Mouse (Mus musculus): ENCODE data around the gene Macrod1. TPM values are rescaled to one million over a fixed set of nuclear protein-coding genes. Genes with fewer than 3 reads are reported as not detected.

Macrod1 gene
- polyA plus RNA-seq, 1 experiment from 2014 or later, result 6.0 TPM

DNA sequence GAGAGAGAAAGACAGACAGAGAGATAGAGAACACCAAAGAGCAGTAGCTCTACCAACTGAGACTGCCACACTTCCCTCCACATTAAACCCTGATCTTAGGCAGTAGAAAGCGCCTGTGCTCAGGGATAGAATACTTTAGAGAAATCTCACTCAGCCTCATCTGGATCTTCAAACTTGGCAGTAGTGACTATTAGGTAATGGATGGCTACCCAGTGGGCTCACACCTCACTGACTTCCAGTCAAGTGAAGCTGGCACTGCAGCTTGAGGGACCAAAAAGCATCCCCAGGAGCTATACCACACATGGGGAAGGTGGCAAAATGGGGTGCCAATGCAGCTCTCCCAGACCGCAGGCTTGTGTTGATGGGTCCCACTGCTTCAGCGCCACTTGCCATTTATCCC lies 167.6 kb downstream of the Macrod1 start:
- Histone ChIP-seq H3K9me3 (no peaks in the 10 kb centered on the region), H3K4me3 (no peak overlapping the region), H3K4me2 (no peak overlapping the region), H3K36me3 (replicated peaks) (peaks cover 20% of the 10 kb centered on the region), H3K27me3 (replicated peaks) (no peaks in the 10 kb centered on the region), H3K4me1 (no peaks in the 10 kb centered on the region), H3K27ac (no peak overlapping the region), H3K9ac (no peak overlapping the region)
- 93% methylated on average over 3 of the region's 3 CpGs for WGBS
- no peak for ATAC-seq (replicated peaks)

DNA sequence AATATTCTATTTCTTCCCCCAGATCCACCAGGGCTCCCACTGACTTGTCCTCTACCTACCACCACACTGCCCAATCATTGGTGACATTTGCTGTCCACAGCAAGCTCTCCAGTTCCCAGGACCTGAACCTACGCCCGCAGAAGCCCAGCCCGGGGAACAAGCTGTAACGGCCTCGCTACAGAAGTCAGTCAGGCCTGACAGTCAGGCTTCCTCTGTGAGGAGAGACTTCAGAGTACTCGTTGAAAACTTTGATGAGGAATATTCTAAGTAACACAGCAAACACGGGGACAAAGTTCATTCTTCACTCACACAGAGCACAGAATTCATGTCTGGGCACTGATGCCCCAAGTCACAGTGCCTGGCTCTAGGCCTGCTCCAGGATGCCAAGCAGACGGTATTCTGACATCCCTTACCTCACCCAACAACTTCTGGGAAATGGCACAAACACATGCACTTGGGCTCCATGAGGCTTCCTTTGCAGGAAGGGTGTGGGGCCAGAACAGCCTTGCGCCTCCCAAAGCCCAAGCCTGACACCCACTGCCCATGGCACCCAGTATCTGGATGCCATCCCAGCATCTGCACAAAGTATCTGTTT lies 168.6 kb downstream of the Macrod1 start:
- Histone ChIP-seq H3K4me2 (no peak overlapping the region), H3K27ac (no peak overlapping the region), H3K4me3 (no peak overlapping the region), H3K27me3 (replicated peaks) (no peaks in the 10 kb centered on the region), H3K9ac (no peak overlapping the region), H3K4me1 (no peaks in the 10 kb centered on the region), H3K36me3 (replicated peaks) (peaks cover 29% of the 10 kb centered on the region), H3K9me3 (no peaks in the 10 kb centered on the region)
- no peak for ATAC-seq (replicated peaks)
- 84% methylated on average over 9 of the region's 9 CpGs for WGBS

- Histone ChIP-seq H3K36me3 (replicated peaks) (peaks cover 29% of the 10 kb centered on the region), H3K9me3 (no peaks in the 10 kb centered on the region), H3K4me2 (no peak overlapping the region), H3K27me3 (replicated peaks) (no peaks in the 10 kb centered on the region), H3K4me1 (no peaks in the 10 kb centered on the region), H3K9ac (no peak overlapping the region), H3K4me3 (no peak overlapping the region), H3K27ac (no peak overlapping the region)
- WGBS, result 81% methylated on average over 6 of the region's 6 CpGs
- ATAC-seq (replicated peaks), result no peak
Measured at GRCm38 (mm10) chr19:7226511-7226914, 169.9 kb downstream of the Macrod1 start.

DNA sequence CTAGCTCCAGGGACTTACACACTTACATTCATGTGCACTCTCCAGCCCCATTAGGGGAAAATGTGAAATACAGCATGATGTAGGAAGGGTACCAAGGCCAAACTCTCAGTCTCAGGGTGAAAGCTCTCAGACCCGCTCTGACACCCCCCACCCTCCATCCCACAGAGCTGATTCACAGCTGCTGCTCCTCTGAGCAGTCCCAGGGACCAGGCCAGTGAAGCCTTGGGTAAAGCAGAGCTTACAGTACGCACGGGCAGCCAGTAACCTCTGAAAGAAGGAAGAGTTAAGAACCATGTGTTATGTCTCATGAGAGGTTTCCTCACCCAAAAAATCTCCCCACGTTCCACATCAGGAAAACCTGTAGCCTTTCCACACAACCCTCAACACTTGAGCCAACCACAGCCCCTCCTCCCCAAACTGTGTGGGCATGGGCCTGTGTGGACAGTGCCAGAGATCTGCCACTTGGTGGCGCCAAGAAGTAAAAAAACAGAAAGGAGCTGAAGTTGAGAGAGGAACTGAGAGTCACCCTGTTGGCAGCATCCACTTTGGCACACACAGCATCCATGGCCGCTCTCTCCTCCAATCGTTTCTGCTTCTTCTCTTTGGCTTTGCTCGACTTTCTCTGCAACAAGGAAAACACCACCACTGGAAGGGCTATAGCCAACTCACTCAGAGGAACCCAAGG lies 178.1 kb downstream of the Macrod1 start:
- peaks cover 11% of the 10 kb centered on the region for H3K36me3 ChIP-seq (replicated peaks)

DNA sequence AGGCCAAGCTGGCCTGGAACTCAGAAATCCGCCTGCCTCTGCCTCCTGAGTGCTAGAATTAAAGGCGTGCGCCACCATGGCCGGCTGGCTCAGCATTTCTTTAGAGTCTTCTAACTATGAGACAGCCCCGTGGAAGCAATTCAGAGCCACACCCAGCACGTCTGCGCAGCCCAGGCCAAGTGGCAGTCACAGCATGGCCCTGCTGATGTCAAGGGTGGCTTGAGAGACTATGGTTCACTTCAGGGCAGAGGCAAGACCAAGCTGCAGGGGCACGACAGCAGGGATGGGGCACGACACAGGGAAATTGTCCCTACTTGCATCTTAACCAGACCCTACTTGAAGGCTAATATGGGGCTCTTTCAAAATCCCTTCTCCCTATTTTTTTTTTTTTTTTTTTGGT lies 178.9 kb downstream of the Macrod1 start:
- Histone ChIP-seq H3K9ac (no peak overlapping the region), H3K4me1 (peaks cover 29% of the 10 kb centered on the region), H3K27me3 (replicated peaks) (no peaks in the 10 kb centered on the region), H3K4me2 (no peak overlapping the region), H3K27ac (no peak overlapping the region), H3K9me3 (no peaks in the 10 kb centered on the region), H3K4me3 (no peak overlapping the region), H3K36me3 (replicated peaks) (peaks cover 6% of the 10 kb centered on the region; the same call in 1 of the 2 replicates)
- 94% methylated on average over 9 of the region's 9 CpGs for WGBS
- no peak for ATAC-seq (replicated peaks)

More for the DNA sequence above, 178.1 kb downstream of the Macrod1 start:
- H3K9me3 ChIP-seq, result no peaks in the 10 kb centered on the region
- no peak overlapping the region for H3K4me3 ChIP-seq
- ATAC-seq (replicated peaks), result peak; percentile 90
- WGBS, result 57% methylated on average over 8 of the region's 8 CpGs
- H3K9ac ChIP-seq, result no peak overlapping the region
- H3K4me2 ChIP-seq, result no peak overlapping the region
- H3K27ac ChIP-seq, result no peak overlapping the region
- peaks cover 21% of the 10 kb centered on the region for H3K4me1 ChIP-seq
- H3K27me3 ChIP-seq (replicated peaks), result no peaks in the 10 kb centered on the region

DNA sequence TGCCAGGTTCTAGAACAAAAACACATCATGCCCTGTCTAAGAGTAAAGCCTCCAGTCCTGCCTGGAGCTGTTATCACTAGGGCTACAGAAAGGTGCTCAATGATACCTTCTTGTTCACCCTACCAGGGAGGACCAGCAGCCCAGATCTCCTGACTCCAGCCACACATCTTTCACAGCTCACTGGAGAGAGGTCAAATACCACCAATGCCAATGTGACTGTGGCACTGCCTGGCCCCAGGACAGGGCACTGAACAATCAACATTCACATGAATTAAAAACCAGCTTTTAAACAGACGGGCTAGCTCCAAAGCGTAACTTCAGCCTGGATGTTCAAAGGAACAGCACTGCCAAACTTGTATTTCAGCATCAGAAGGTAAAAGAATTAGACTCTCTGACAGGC lies 179.4 kb downstream of the Macrod1 start:
- Histone ChIP-seq H3K9me3 (no peaks in the 10 kb centered on the region), H3K27me3 (replicated peaks) (no peaks in the 10 kb centered on the region), H3K27ac (no peak overlapping the region), H3K4me3 (no peak overlapping the region), H3K36me3 (replicated peaks) (peaks cover 6% of the 10 kb centered on the region; the same call in 1 of the 2 replicates), H3K4me1 (peaks cover 29% of the 10 kb centered on the region), H3K9ac (no peak overlapping the region), H3K4me2 (no peak overlapping the region)
- no peak for ATAC-seq (replicated peaks)
- 91% methylated on average over 2 of the region's 2 CpGs for WGBS

DNA sequence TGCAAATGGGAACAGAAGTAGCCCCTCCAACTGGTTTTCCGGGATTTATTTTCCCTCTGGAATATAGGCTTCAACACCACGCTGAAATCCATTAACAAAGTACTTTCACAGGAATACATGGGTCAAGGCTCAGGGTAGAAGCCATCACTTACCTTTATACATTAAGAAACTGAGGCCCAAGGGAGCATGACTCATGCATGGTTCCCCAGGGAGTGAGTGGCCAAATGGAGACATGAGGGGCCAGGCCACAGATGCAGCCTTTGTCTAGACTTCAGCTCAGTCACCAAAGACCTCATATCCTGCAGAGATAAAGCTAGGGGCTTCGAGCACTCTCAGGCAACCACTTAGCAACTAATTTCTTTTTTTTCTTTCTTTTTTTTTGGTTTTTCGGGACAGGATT lies 180.1 kb downstream of the Macrod1 start:
- Histone ChIP-seq H3K4me2 (no peak overlapping the region), H3K9ac (no peak overlapping the region), H3K9me3 (no peaks in the 10 kb centered on the region), H3K27me3 (replicated peaks) (no peaks in the 10 kb centered on the region), H3K27ac (no peak overlapping the region), H3K4me1 (peaks cover 34% of the 10 kb centered on the region), H3K36me3 (replicated peaks) (peaks cover 6% of the 10 kb centered on the region; the same call in 1 of the 2 replicates), H3K4me3 (no peak overlapping the region)
- 81% methylated on average over 4 of the region's 4 CpGs for WGBS
- no peak for ATAC-seq (replicated peaks)

- no peaks in the 10 kb centered on the region for H3K36me3 ChIP-seq (replicated peaks)
- H3K27me3 ChIP-seq (replicated peaks), result no peaks in the 10 kb centered on the region; the same call in none of the 2 replicates
- H3K4me3 ChIP-seq, result peak overlapping the region; percentile 67
- H3K9ac ChIP-seq, result peak overlapping the region; percentile 74
- ATAC-seq (replicated peaks), result no peak
- peaks cover 34% of the 10 kb centered on the region for H3K4me1 ChIP-seq
- no peak overlapping the region for H3K27ac ChIP-seq
- 86% methylated on average over 3 of the region's 3 CpGs for WGBS
- H3K9me3 ChIP-seq, result no peaks in the 10 kb centered on the region
- peak overlapping the region; percentile 81 for H3K4me2 ChIP-seq
Measured at GRCm38 (mm10) chr19:7239574-7239973, 183.0 kb downstream of the Macrod1 start.

GRCm38 (mm10) chr19:7240291-7240690 lies 183.7 kb downstream of the Macrod1 start:
- Histone ChIP-seq H3K4me1 (peaks cover 34% of the 10 kb centered on the region), H3K9me3 (no peaks in the 10 kb centered on the region), H3K4me3 (peak overlapping the region; percentile 67), H3K27me3 (replicated peaks) (no peaks in the 10 kb centered on the region; the same call in none of the 2 replicates), H3K27ac (peak overlapping the region; percentile 86), H3K4me2 (peak overlapping the region; percentile 81), H3K9ac (peak overlapping the region; percentile 74), H3K36me3 (replicated peaks) (no peaks in the 10 kb centered on the region)
- ATAC-seq (replicated peaks), result peak; percentile 27; the same call in 1 of the 2 replicates
- 3% methylated on average over 13 of the region's 13 CpGs for WGBS

GRCm38 (mm10) chr19:7240782-7241690 lies 184.4 kb downstream of the Macrod1 start, which contains the start of gene Naa40:
Naa40 (minus strand) TSS chr19:7241183.
- peak; percentile 97 for ATAC-seq (replicated peaks)
- Histone ChIP-seq H3K9me3 (no peaks in the 10 kb centered on the region), H3K9ac (peak within 1 kb of the TSS; percentile 74), H3K27ac (peak within 1 kb of the TSS; percentile 86), H3K4me3 (peak within 1 kb of the TSS; percentile 67), H3K4me1 (peaks cover 34% of the 10 kb centered on the region), H3K36me3 (replicated peaks) (no peaks in the 10 kb centered on the region), H3K4me2 (peak within 1 kb of the TSS; percentile 81), H3K27me3 (replicated peaks) (no peaks in the 10 kb centered on the region; the same call in none of the 2 replicates)
- under 1% methylated on average over 76 of the region's 80 CpGs for WGBS

- H3K36me3 ChIP-seq (replicated peaks), result no peaks in the 10 kb centered on the region
- H3K4me2 ChIP-seq, result no peak overlapping the region
- 86% methylated on average over 3 of the region's 3 CpGs for WGBS
- no peaks in the 10 kb centered on the region for H3K9me3 ChIP-seq
- no peak overlapping the region for H3K27ac ChIP-seq
- H3K27me3 ChIP-seq (replicated peaks), result no peaks in the 10 kb centered on the region; the same call in none of the 2 replicates
- peaks cover 6% of the 10 kb centered on the region for H3K4me1 ChIP-seq
- no peak overlapping the region for H3K9ac ChIP-seq
- no peak overlapping the region for H3K4me3 ChIP-seq
- no peak for ATAC-seq (replicated peaks)
Measured at GRCm38 (mm10) chr19:7246021-7246420, 189.4 kb downstream of the Macrod1 start.

Data from midbrain, embryonic 15.5 days (tissue).